Mouse (Mus musculus): Measurements from ENCODE around the gene Hjurp. TPM values are rescaled to one million over a fixed set of nuclear protein-coding genes. Genes with fewer than 3 reads are reported as not detected.

Gene Hjurp
- polyA plus RNA-seq, 1 experiment from 2014 or later = 169 TPM

GRCm38 (mm10) chr1:88292057-88292456 is 14.6 kb upstream of the Hjurp start:
- no peak overlapping the region for H3K9ac ChIP-seq
- H3K4me1 ChIP-seq = no peaks in the 10 kb centered on the region
- H3K27me3 ChIP-seq = no peaks in the 10 kb centered on the region
- peak; percentile 23; the same call in 1 of the 2 replicates for ATAC-seq (ENCODE audit: low FRiP score)
- no peak overlapping the region for H3K27ac ChIP-seq
- no peaks in the 10 kb centered on the region for H3K36me3 ChIP-seq
- peaks cover 70% of the 10 kb centered on the region for H3K9me3 ChIP-seq (replicated peaks)
- 54% methylated on average over 2 of the region's 2 CpGs for WGBS
- no peak overlapping the region for H3K4me3 ChIP-seq
- H3K4me2 ChIP-seq (replicated peaks) = no peak overlapping the region

- Histone ChIP-seq H3K27ac (no peak overlapping the region), H3K4me1 (no peaks in the 10 kb centered on the region), H3K9me3 (replicated peaks) (peaks cover 70% of the 10 kb centered on the region), H3K27me3 (no peaks in the 10 kb centered on the region), H3K4me3 (no peak overlapping the region), H3K9ac (no peak overlapping the region), H3K36me3 (no peaks in the 10 kb centered on the region), H3K4me2 (replicated peaks) (no peak overlapping the region)
- ATAC-seq (ENCODE audit: low FRiP score) = 0 out of 2 replicates have a peak, but pooled peaks have one; percentile 3
- 62% methylated on average over 3 of the region's 3 CpGs for WGBS
Measured at GRCm38 (mm10) chr1:88291409-88292005, 14.1 kb upstream of the Hjurp start.

GRCm38 (mm10) chr1:88290511-88290910 is 13.1 kb upstream of the Hjurp start:
- H3K4me2 ChIP-seq (replicated peaks) = no peak overlapping the region
- H3K9me3 ChIP-seq (replicated peaks) = peaks cover 69% of the 10 kb centered on the region
- ATAC-seq (ENCODE audit: low FRiP score) = no peak
- no peaks in the 10 kb centered on the region for H3K4me1 ChIP-seq
- H3K27ac ChIP-seq = no peak overlapping the region
- no peaks in the 10 kb centered on the region for H3K27me3 ChIP-seq
- WGBS = 73% methylated on average over 1 of the region's 1 CpGs
- H3K4me3 ChIP-seq = no peak overlapping the region
- no peaks in the 10 kb centered on the region for H3K36me3 ChIP-seq
- no peak overlapping the region for H3K9ac ChIP-seq

- no peak for ATAC-seq (ENCODE audit: low FRiP score)
- Histone ChIP-seq H3K27me3 (no peaks in the 10 kb centered on the region), H3K4me1 (no peaks in the 10 kb centered on the region), H3K9me3 (replicated peaks) (peaks cover 70% of the 10 kb centered on the region), H3K27ac (no peak overlapping the region), H3K36me3 (no peaks in the 10 kb centered on the region), H3K4me3 (no peak overlapping the region), H3K9ac (no peak overlapping the region), H3K4me2 (replicated peaks) (no peak overlapping the region)
- 43% methylated on average over 4 of the region's 4 CpGs for WGBS
Measured at GRCm38 (mm10) chr1:88289917-88290316, 12.5 kb upstream of the Hjurp start.

- Histone ChIP-seq H3K4me2 (replicated peaks) (no peak overlapping the region), H3K9ac (no peak overlapping the region), H3K27me3 (no peaks in the 10 kb centered on the region), H3K36me3 (no peaks in the 10 kb centered on the region), H3K4me1 (no peaks in the 10 kb centered on the region), H3K27ac (no peak overlapping the region), H3K4me3 (no peak overlapping the region), H3K9me3 (replicated peaks) (peaks cover 73% of the 10 kb centered on the region)
- WGBS = 53% methylated on average over 2 of the region's 2 CpGs
- ATAC-seq (ENCODE audit: low FRiP score) = no peak
Measured at GRCm38 (mm10) chr1:88289152-88289551, 11.7 kb upstream of the Hjurp start.

GRCm38 (mm10) chr1:88288789-88289127 is 11.3 kb upstream of the Hjurp start:
- Histone ChIP-seq H3K4me2 (replicated peaks) (no peak overlapping the region), H3K9me3 (replicated peaks) (peaks cover 77% of the 10 kb centered on the region), H3K4me3 (no peak overlapping the region), H3K9ac (no peak overlapping the region), H3K36me3 (no peaks in the 10 kb centered on the region), H3K4me1 (no peaks in the 10 kb centered on the region), H3K27me3 (no peaks in the 10 kb centered on the region), H3K27ac (no peak overlapping the region)
- ATAC-seq (ENCODE audit: low FRiP score) = no peak
- 76% methylated on average over 3 of the region's 3 CpGs for WGBS

GRCm38 (mm10) chr1:88288056-88288788 is 10.8 kb upstream of the Hjurp start:
- Histone ChIP-seq H3K27ac (no peak overlapping the region), H3K9me3 (replicated peaks) (peaks cover 82% of the 10 kb centered on the region), H3K4me2 (replicated peaks) (no peak overlapping the region), H3K36me3 (no peaks in the 10 kb centered on the region), H3K4me3 (no peak overlapping the region), H3K4me1 (no peaks in the 10 kb centered on the region), H3K27me3 (no peaks in the 10 kb centered on the region), H3K9ac (no peak overlapping the region)
- WGBS = 43% methylated on average over 3 of the region's 3 CpGs
- ATAC-seq (ENCODE audit: low FRiP score) = no peak

- Histone ChIP-seq H3K27me3 (no peaks in the 10 kb centered on the region), H3K9me3 (replicated peaks) (peaks cover 88% of the 10 kb centered on the region), H3K27ac (no peak overlapping the region), H3K4me2 (replicated peaks) (no peak overlapping the region), H3K36me3 (no peaks in the 10 kb centered on the region), H3K4me3 (no peak overlapping the region), H3K4me1 (no peaks in the 10 kb centered on the region), H3K9ac (no peak overlapping the region)
- 34% methylated on average over 5 of the region's 5 CpGs for WGBS
- ATAC-seq (ENCODE audit: low FRiP score) = no peak
Measured at GRCm38 (mm10) chr1:88287697-88287980, 10.2 kb upstream of the Hjurp start.

- ATAC-seq (ENCODE audit: low FRiP score) = no peak
- H3K36me3 ChIP-seq = no peaks in the 10 kb centered on the region
- no peaks in the 10 kb centered on the region for H3K4me1 ChIP-seq
- no peak overlapping the region for H3K27ac ChIP-seq
- WGBS = 74% methylated on average over 13 of the region's 13 CpGs
- H3K4me2 ChIP-seq (replicated peaks) = no peak overlapping the region
- peaks cover 88% of the 10 kb centered on the region for H3K9me3 ChIP-seq (replicated peaks)
- H3K4me3 ChIP-seq = no peak overlapping the region
- no peaks in the 10 kb centered on the region for H3K27me3 ChIP-seq
- H3K9ac ChIP-seq = no peak overlapping the region
Measured at GRCm38 (mm10) chr1:88286887-88287696, 9.7 kb upstream of the Hjurp start.

GRCm38 (mm10) chr1:88286136-88286845 is 8.9 kb upstream of the Hjurp start:
- no peak for ATAC-seq (ENCODE audit: low FRiP score)
- H3K4me1 ChIP-seq = no peaks in the 10 kb centered on the region
- H3K9me3 ChIP-seq (replicated peaks) = peaks cover 85% of the 10 kb centered on the region
- H3K27ac ChIP-seq = no peak overlapping the region
- no peaks in the 10 kb centered on the region for H3K36me3 ChIP-seq
- H3K27me3 ChIP-seq = no peaks in the 10 kb centered on the region
- WGBS = 83% methylated on average over 15 of the region's 15 CpGs
- no peak overlapping the region for H3K4me2 ChIP-seq (replicated peaks)
- H3K9ac ChIP-seq = no peak overlapping the region
- no peak overlapping the region for H3K4me3 ChIP-seq

- H3K36me3 ChIP-seq = no peaks in the 10 kb centered on the region
- no peaks in the 10 kb centered on the region for H3K27me3 ChIP-seq
- H3K9me3 ChIP-seq (replicated peaks) = peaks cover 80% of the 10 kb centered on the region
- no peak overlapping the region for H3K4me2 ChIP-seq (replicated peaks)
- H3K4me3 ChIP-seq = no peak overlapping the region
- 70% methylated on average over 5 of the region's 5 CpGs for WGBS
- no peak overlapping the region for H3K9ac ChIP-seq
- ATAC-seq (ENCODE audit: low FRiP score) = no peak
- no peak overlapping the region for H3K27ac ChIP-seq
- H3K4me1 ChIP-seq = no peaks in the 10 kb centered on the region
Measured at GRCm38 (mm10) chr1:88285652-88286051, 8.2 kb upstream of the Hjurp start.

- ATAC-seq (ENCODE audit: low FRiP score) = peak; percentile 15; the same call in 1 of the 2 replicates
- Histone ChIP-seq H3K4me2 (replicated peaks) (no peak overlapping the region), H3K36me3 (no peaks in the 10 kb centered on the region), H3K4me1 (no peaks in the 10 kb centered on the region), H3K4me3 (no peak overlapping the region), H3K27ac (no peak overlapping the region), H3K9me3 (replicated peaks) (peaks cover 73% of the 10 kb centered on the region), H3K9ac (no peak overlapping the region), H3K27me3 (no peaks in the 10 kb centered on the region)
- 61% methylated on average over 7 of the region's 7 CpGs for WGBS
Measured at GRCm38 (mm10) chr1:88284946-88285320, 7.5 kb upstream of the Hjurp start.
